Mouse (Mus musculus) thymus, adult 2 months (tissue): ENCODE measurements at regions not wholly inside any gene's neighbourhood (a gene's known extent, or its start where the extent isn't known, plus 50 kb on each side); places are given as distances from the start of the nearest gene placed in this dataset.

Experiments
- DNase-seq: peaks from one replicate; pipeline ENCODE4 v3.0.0; 2021
- H3K27ac ChIP-seq: fragments of 200-500 bp; 2 replicates; pipeline ENCODE4 v1.5.1; 2012; ENCODE audit warnings: low read length, control low read depth; ENCODE audit not compliant: control insufficient read depth, insufficient read depth
- H3K27me3 ChIP-seq: fragments of 200-500 bp; 2 replicates; pipeline ENCODE4 v1.6.1; 2012; ENCODE audit warnings: mild to moderate bottlenecking, low read length, moderate library complexity, mixed read lengths; ENCODE audit not compliant: control insufficient read depth, insufficient read depth
- H3K36me3 ChIP-seq: fragments of 200-500 bp; 2 replicates; pipeline ENCODE4 v1.6.1; 2012; ENCODE audit warnings: mild to moderate bottlenecking, low read length, moderate library complexity; ENCODE audit not compliant: control insufficient read depth, insufficient read depth
- H3K4me1 ChIP-seq: fragments of 200-500 bp; replicated peaks from 2 replicates; pipeline ENCODE4 v1.6.1; 2012; ENCODE audit warnings: low read length; ENCODE audit not compliant: control insufficient read depth, insufficient read depth
- H3K4me3 ChIP-seq: fragments of 200-500 bp; 2 replicates; pipeline ENCODE4 v1.5.1; 2012; ENCODE audit warnings: mild to moderate bottlenecking, low read length, control low read depth, moderate library complexity; ENCODE audit not compliant: control insufficient read depth, insufficient read depth
- CTCF ChIP-seq: fragments of 200-500 bp; IDR thresholded peaks from 2 replicates; pipeline ENCODE4 v1.5.1; 2012; ENCODE audit warnings: mild to moderate bottlenecking, control low read depth, low read length, moderate library complexity, borderline replicate concordance; ENCODE audit not compliant: control insufficient read depth, poor library complexity, insufficient read depth; ENCODE audit errors: extremely low read depth
- POLR2A ChIP-seq: fragments of 200-500 bp; IDR thresholded peaks from 2 replicates; pipeline ENCODE4 v1.6.1; 2012; ENCODE audit warnings: mild to moderate bottlenecking, low read length, control low read depth, moderate library complexity; ENCODE audit not compliant: control insufficient read depth, poor library complexity, insufficient read depth; ENCODE audit errors: extremely low read depth
- WGBS: fragments of 180-500 bp; shearing (Covaris S2); methylation state at CpG from one replicate; pipeline ENCODE4 v1.1.7; 2018; 5-methylcytosine and 5-hydroxymethylcytosine counted together

- H3K4me3 ChIP-seq, result no peak overlapping the region
- no peak overlapping the region for H3K27ac ChIP-seq
- no peaks in the 10 kb centered on the region for H3K4me1 ChIP-seq
- 63% methylated on average over 4 of the region's 4 CpGs for WGBS
- no peaks in the 10 kb centered on the region for H3K27me3 ChIP-seq
- DNase-seq, result no peak
- no peaks in the 10 kb centered on the region for H3K36me3 ChIP-seq
- TF ChIP-seq CTCF, result no peak
- no peak for TF ChIP-seq POLR2A
Observed at GRCm38 (mm10) chr15:88058071-88058470, 514.0 kb downstream of the Fam19a5 start.

GRCm38 (mm10) chr15:88060935-88061334, 516.8 kb downstream of the Fam19a5 start:
- 83% methylated on average over 4 of the region's 4 CpGs for WGBS
- no peaks in the 10 kb centered on the region for H3K36me3 ChIP-seq
- no peak for TF ChIP-seq CTCF
- TF ChIP-seq POLR2A, result no peak
- H3K4me3 ChIP-seq, result no peak overlapping the region
- DNase-seq, result no peak
- H3K27ac ChIP-seq, result no peak overlapping the region
- no peaks in the 10 kb centered on the region for H3K27me3 ChIP-seq
- no peaks in the 10 kb centered on the region for H3K4me1 ChIP-seq

GRCm38 (mm10) chr15:88063041-88063440, 518.9 kb downstream of the Fam19a5 start:
- TF ChIP-seq POLR2A, result no peak
- no peak for TF ChIP-seq CTCF
- 75% methylated on average over 5 of the region's 5 CpGs for WGBS
- DNase-seq, result no peak
- H3K36me3 ChIP-seq, result no peaks in the 10 kb centered on the region
- H3K27ac ChIP-seq, result no peak overlapping the region
- H3K4me1 ChIP-seq, result no peaks in the 10 kb centered on the region
- H3K27me3 ChIP-seq, result no peaks in the 10 kb centered on the region
- no peak overlapping the region for H3K4me3 ChIP-seq

- DNase-seq, result no peak
- 93% methylated on average over 3 of the region's 3 CpGs for WGBS
Observed at GRCm38 (mm10) chr15:88068476-88068875, 524.4 kb downstream of the Fam19a5 start.

GRCm38 (mm10) chr15:88072676-88073075, 527.4 kb upstream of the Zdhhc25 start:
- Histone ChIP-seq H3K27me3 (no peaks in the 10 kb centered on the region), H3K27ac (no peak overlapping the region), H3K36me3 (no peaks in the 10 kb centered on the region), H3K4me3 (no peak overlapping the region), H3K4me1 (no peaks in the 10 kb centered on the region)
- TF ChIP-seq POLR2A, result no peak
- TF ChIP-seq CTCF, result no peak
- no peak for DNase-seq
- 41% methylated on average over 1 of the region's 1 CpGs for WGBS

More at GRCm38 (mm10) chr15:88068476-88068875, 524.4 kb downstream of the Fam19a5 start:
- no peak overlapping the region for H3K4me3 ChIP-seq
- H3K27me3 ChIP-seq, result no peaks in the 10 kb centered on the region
- no peaks in the 10 kb centered on the region for H3K4me1 ChIP-seq
- H3K36me3 ChIP-seq, result no peaks in the 10 kb centered on the region
- no peak overlapping the region for H3K27ac ChIP-seq
- TF ChIP-seq CTCF (no peak), POLR2A (no peak)

GRCm38 (mm10) chr15:88083911-88084310, 516.2 kb upstream of the Zdhhc25 start:
- TF ChIP-seq CTCF, result no peak
- TF ChIP-seq POLR2A, result no peak
- Histone ChIP-seq H3K27ac (no peak overlapping the region), H3K27me3 (no peaks in the 10 kb centered on the region), H3K4me3 (no peak overlapping the region), H3K36me3 (no peaks in the 10 kb centered on the region), H3K4me1 (no peaks in the 10 kb centered on the region)
- no peak for DNase-seq
- 49% methylated on average over 5 of the region's 5 CpGs for WGBS

GRCm38 (mm10) chr15:88085631-88086030, 514.5 kb upstream of the Zdhhc25 start:
- no peak overlapping the region for H3K27ac ChIP-seq
- H3K4me3 ChIP-seq, result no peak overlapping the region
- no peaks in the 10 kb centered on the region for H3K36me3 ChIP-seq
- DNase-seq, result no peak
- H3K27me3 ChIP-seq, result no peaks in the 10 kb centered on the region
- 45% methylated on average over 3 of the region's 3 CpGs for WGBS
- TF ChIP-seq CTCF (no peak), POLR2A (no peak)
- no peaks in the 10 kb centered on the region for H3K4me1 ChIP-seq
